Mouse (Mus musculus) kidney, embryonic 16.5 days (tissue): ENCODE data around the gene Erv3. TPM values are rescaled to one million over a fixed set of nuclear protein-coding genes. Genes with fewer than 3 reads are reported as not detected.
"Not testable (repeated sequence)": the region's sequence is repeated elsewhere in the genome, so short reads cannot be mapped to it uniquely, and the experiment has no call there.

Experiments
- ATAC-seq: fragments of 200-750 bp; cut with Nextera tagmentation; 2 replicates; pipeline ENCODE4 v1.8.0; 2017; ENCODE audit warnings: moderate TSS enrichment; ENCODE audit not compliant: low FRiP score, low TSS enrichment
- H3K27ac ChIP-seq: fragments of 300-500 bp; sonication (generic); 2 replicates; pipeline ENCODE4 v1.5.1; 2014; ENCODE audit warnings: low read length
- H3K27me3 ChIP-seq: fragments of 300-500 bp; sonication (generic); 2 replicates; pipeline ENCODE4 v1.6.1; 2014; ENCODE audit warnings: low read length, control low read depth, mixed read lengths; ENCODE audit not compliant: insufficient read depth
- H3K36me3 ChIP-seq: fragments of 300-500 bp; sonication (generic); 2 replicates; pipeline ENCODE4 v1.6.1; 2014; ENCODE audit warnings: low read length, control low read depth, mixed read lengths; ENCODE audit not compliant: insufficient read depth
- H3K4me1 ChIP-seq: fragments of 300-500 bp; sonication (generic); 2 replicates; pipeline ENCODE4 v1.6.1; 2014; ENCODE audit warnings: low read length, control low read depth, mixed read lengths; ENCODE audit not compliant: insufficient read depth
- H3K4me2 ChIP-seq: fragments of 300-500 bp; sonication (generic); replicated peaks from 2 replicates; pipeline ENCODE4 v1.6.1; 2014; ENCODE audit warnings: low read depth, low read length
- H3K4me3 ChIP-seq: fragments of 300-500 bp; sonication (generic); 2 replicates; pipeline ENCODE4 v1.5.1; 2014; ENCODE audit warnings: mild to moderate bottlenecking, low read length
- H3K9ac ChIP-seq: fragments of 300-500 bp; sonication (generic); replicated peaks from 2 replicates; pipeline ENCODE4 v1.6.1; 2014; ENCODE audit warnings: low read length
- H3K9me3 ChIP-seq: fragments of 300-500 bp; sonication (generic); 2 replicates; pipeline ENCODE4 v1.6.1; 2016; ENCODE audit warnings: low read length, control low read depth
- WGBS: fragments of 180-500 bp; shearing (Covaris S2); extraction: QIAGEN DNeasy Blood & Tissue Kit; methylation state at CpG from one replicate; pipeline ENCODE4 v1.1.7; 2014; 5-methylcytosine and 5-hydroxymethylcytosine counted together
- polyA plus RNA-seq: library from polyadenylated mRNA; unstranded; fragments of >200 nt; fragmentation: Nextera tagmentation; extraction: Ambion mirVana; gene quantifications from 2 replicates; pipeline ENCODE4 v1.2.1, GENCODE M21; 2015

Gene Erv3
- polyA plus RNA-seq, 1 experiment from 2014 or later, result not detected

- H3K9me3 ChIP-seq, result peaks cover 17% of the 10 kb centered on the region
- not testable (repeated sequence) for ATAC-seq, H3K4me2 ChIP-seq, H3K27ac ChIP-seq, H3K27me3 ChIP-seq, H3K36me3 ChIP-seq, H3K4me1 ChIP-seq, H3K9ac ChIP-seq, H3K4me3 ChIP-seq
- WGBS, result 74% methylated on average over 4 of the region's 4 CpGs
Measured at GRCm38 (mm10) chr2:131830945-131831344, 28.6 kb downstream of the Erv3 start.

- Histone ChIP-seq H3K27ac (no peak overlapping the region), H3K9me3 (peaks cover 6% of the 10 kb centered on the region), H3K9ac (no peak overlapping the region), H3K4me2 (no peak overlapping the region), H3K27me3 (no peaks in the 10 kb centered on the region), H3K4me1 (no peaks in the 10 kb centered on the region), H3K36me3 (no peaks in the 10 kb centered on the region), H3K4me3 (no peak overlapping the region)
- WGBS, result 51% methylated on average over 18 of the region's 18 CpGs
- ATAC-seq, result no peak
Measured at GRCm38 (mm10) chr2:131827999-131828975, 31.3 kb downstream of the Erv3 start.

- ATAC-seq, result no peak
Measured at GRCm38 (mm10) chr2:131827026-131827687, 32.4 kb downstream of the Erv3 start.

GRCm38 (mm10) chr2:131825498-131825897, 34.0 kb downstream of the Erv3 start:
- no peaks in the 10 kb centered on the region for H3K36me3 ChIP-seq
- H3K27me3 ChIP-seq, result no peaks in the 10 kb centered on the region
- no peak overlapping the region for H3K27ac ChIP-seq
- no peak overlapping the region for H3K4me3 ChIP-seq
- ATAC-seq, result no peak
- H3K9me3 ChIP-seq, result peaks cover 2% of the 10 kb centered on the region
- no peak overlapping the region for H3K4me2 ChIP-seq
- H3K4me1 ChIP-seq, result 0 out of 2 replicates have a peak, but pooled peaks cover under 1% of the 10 kb centered on the region
- WGBS, result 44% methylated on average over 2 of the region's 2 CpGs
- no peak overlapping the region for H3K9ac ChIP-seq

More at GRCm38 (mm10) chr2:131827026-131827687, 32.4 kb downstream of the Erv3 start:
- Histone ChIP-seq H3K36me3 (no peaks in the 10 kb centered on the region), H3K9me3 (peaks cover 3% of the 10 kb centered on the region), H3K9ac (no peak overlapping the region), H3K27ac (no peak overlapping the region), H3K4me1 (no peaks in the 10 kb centered on the region), H3K27me3 (no peaks in the 10 kb centered on the region), H3K4me3 (no peak overlapping the region), H3K4me2 (no peak overlapping the region)
- WGBS, result 74% methylated on average over 4 of the region's 4 CpGs

GRCm38 (mm10) chr2:131823931-131824330, 35.6 kb downstream of the Erv3 start:
- no peak for ATAC-seq
- 19% methylated on average over 2 of the region's 2 CpGs for WGBS

GRCm38 (mm10) chr2:131822492-131822891, 37.1 kb downstream of the Erv3 start:
- 0 out of 2 replicates have a peak, but pooled peaks cover 4% of the 10 kb centered on the region for H3K4me1 ChIP-seq
- H3K9me3 ChIP-seq, result no peaks in the 10 kb centered on the region
- no peak overlapping the region for H3K9ac ChIP-seq
- H3K27me3 ChIP-seq, result no peaks in the 10 kb centered on the region
- no peak overlapping the region for H3K4me3 ChIP-seq
- H3K27ac ChIP-seq, result no peak overlapping the region
- 64% methylated on average over 3 of the region's 3 CpGs for WGBS
- ATAC-seq, result no peak
- no peak overlapping the region for H3K4me2 ChIP-seq
- H3K36me3 ChIP-seq, result no peaks in the 10 kb centered on the region

More at GRCm38 (mm10) chr2:131823931-131824330, 35.6 kb downstream of the Erv3 start:
- no peak overlapping the region for H3K4me3 ChIP-seq
- no peak overlapping the region for H3K27ac ChIP-seq
- H3K27me3 ChIP-seq, result no peaks in the 10 kb centered on the region
- H3K4me1 ChIP-seq, result 0 out of 2 replicates have a peak, but pooled peaks cover 4% of the 10 kb centered on the region
- H3K4me2 ChIP-seq, result no peak overlapping the region
- H3K9ac ChIP-seq, result no peak overlapping the region
- H3K9me3 ChIP-seq, result no peaks in the 10 kb centered on the region
- H3K36me3 ChIP-seq, result no peaks in the 10 kb centered on the region

- Histone ChIP-seq H3K4me3 (no peak overlapping the region), H3K4me2 (no peak overlapping the region), H3K9me3 (no peaks in the 10 kb centered on the region), H3K9ac (no peak overlapping the region), H3K27ac (no peak overlapping the region), H3K27me3 (no peaks in the 10 kb centered on the region; the same call in 1 of the 2 replicates), H3K4me1 (0 out of 2 replicates have a peak, but pooled peaks cover 4% of the 10 kb centered on the region), H3K36me3 (no peaks in the 10 kb centered on the region)
- 76% methylated on average over 3 of the region's 3 CpGs for WGBS
- ATAC-seq, result no peak
Measured at GRCm38 (mm10) chr2:131821708-131821990, 37.9 kb downstream of the Erv3 start.

GRCm38 (mm10) chr2:131820932-131821707, 38.4 kb downstream of the Erv3 start:
- Histone ChIP-seq H3K4me3 (no peak overlapping the region), H3K4me1 (0 out of 2 replicates have a peak, but pooled peaks cover 4% of the 10 kb centered on the region), H3K4me2 (no peak overlapping the region), H3K27ac (no peak overlapping the region), H3K27me3 (no peaks in the 10 kb centered on the region; the same call in 1 of the 2 replicates), H3K9ac (no peak overlapping the region), H3K36me3 (no peaks in the 10 kb centered on the region), H3K9me3 (no peaks in the 10 kb centered on the region)
- WGBS, result 28% methylated on average over 6 of the region's 6 CpGs
- peak; percentile 58 for ATAC-seq

- peak overlapping the region; percentile 48 for H3K4me2 ChIP-seq
- 19% methylated on average over 14 of the region's 14 CpGs for WGBS
- H3K36me3 ChIP-seq, result no peaks in the 10 kb centered on the region
- H3K27me3 ChIP-seq, result no peaks in the 10 kb centered on the region; the same call in 1 of the 2 replicates
- H3K27ac ChIP-seq, result no peak overlapping the region
- ATAC-seq, result peak; percentile 54; the same call in 1 of the 2 replicates
- H3K4me3 ChIP-seq, result peak overlapping the region; percentile 24
- 0 out of 2 replicates have a peak, but pooled peaks cover 4% of the 10 kb centered on the region for H3K4me1 ChIP-seq
- H3K9me3 ChIP-seq, result no peaks in the 10 kb centered on the region
- no peak overlapping the region for H3K9ac ChIP-seq
Measured at GRCm38 (mm10) chr2:131820088-131820675, 39.4 kb downstream of the Erv3 start.
